Mouse (Mus musculus) brain, embryonic 18.5 days (tissue): ENCODE results near the gene Olfr815.
"Not testable (repeated sequence)": the region's sequence is repeated elsewhere in the genome, so short reads cannot be mapped to it uniquely, and the experiment has no call there.

Experiments used
- DNase-seq: peaks from one replicate; pipeline ENCODE4 v3.0.0-alpha.2; 2012; ENCODE audit warnings: low read depth, low spot score

Gene Olfr815

GRCm38 (mm10) chr10:129905767-129906166 is at the start of gene Olfr815:
TSS of gene Olfr815 (minus strand) at chr10:129905867.
- not testable (repeated sequence) for DNase-seq

- no peak for DNase-seq
Observed at GRCm38 (mm10) chr10:129949000-129949399, 43.3 kb upstream of the Olfr815 start, which contains the start of gene Olfr818. TSS of gene Olfr818 (minus strand) at chr10:129949100.

DNA sequence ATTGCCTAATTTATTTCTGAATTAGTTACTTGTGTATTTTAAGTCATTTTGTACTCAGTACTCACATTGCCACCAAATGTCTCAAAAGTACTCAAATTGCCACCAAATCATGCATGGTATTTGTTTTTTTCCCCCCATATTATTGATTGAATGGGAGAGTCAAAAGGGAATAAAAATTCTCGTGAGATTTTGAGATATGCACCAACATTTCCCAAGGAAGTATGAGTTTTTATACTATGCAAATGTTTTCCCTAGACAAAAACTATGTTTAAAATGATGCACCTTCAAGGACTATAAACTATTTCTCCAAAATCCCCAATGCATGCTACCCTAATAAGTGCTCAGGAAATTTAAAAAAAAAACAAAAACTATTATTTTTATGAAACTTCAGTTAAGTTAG is 9.8 kb upstream of the Olfr815 start, which contains the start of gene Olfr816:
Olfr816 (minus strand) TSS at position 101 of the 400 bp plus-strand sequence.
- DNase-seq = no peak

DNA sequence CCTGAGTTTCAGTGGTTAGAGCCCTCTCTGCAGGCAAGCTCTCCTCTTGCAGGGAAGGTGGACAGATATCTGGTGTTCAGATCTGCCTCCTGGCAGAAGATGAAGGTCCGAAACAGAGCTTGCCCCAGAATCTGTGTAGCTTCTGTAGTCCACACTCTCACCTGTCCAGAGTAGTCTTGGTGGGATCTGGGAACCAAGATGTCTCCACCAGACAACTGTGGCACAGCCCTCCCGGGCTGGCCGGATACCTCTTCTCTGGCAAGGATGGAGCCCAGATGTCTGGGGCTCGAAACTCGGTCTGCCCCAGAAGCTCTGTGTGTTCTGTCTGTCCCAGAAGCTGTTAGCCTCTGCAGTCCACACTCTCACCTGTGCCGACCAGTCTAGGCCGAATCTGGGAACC is 19.7 kb downstream of the Olfr815 start:
- DNase-seq = no peak

- DNase-seq = not testable (repeated sequence)
Observed at GRCm38 (mm10) chr10:129885496-129885895, 20.2 kb downstream of the Olfr815 start.

DNA sequence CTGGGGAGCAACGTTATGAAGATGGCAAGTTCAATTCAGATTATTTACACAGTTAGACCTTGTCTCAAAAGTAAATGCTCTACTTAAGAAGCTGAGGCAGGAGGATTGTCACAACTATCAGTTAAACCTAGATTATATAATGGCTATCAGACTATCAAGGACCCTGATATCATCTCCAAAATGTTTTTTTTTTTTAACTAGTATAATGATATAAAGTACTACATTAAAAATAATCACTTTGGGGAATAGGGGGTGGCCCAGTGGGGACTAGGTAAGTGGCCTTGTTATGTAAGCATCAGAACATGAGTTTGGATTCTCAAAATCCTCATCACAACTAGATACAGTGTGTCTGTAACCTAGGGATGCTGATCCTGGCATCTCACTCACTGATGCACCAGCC is 25.9 kb downstream of the Olfr815 start, which contains the start of gene Olfr814:
Olfr814 (minus strand) TSS at position 101 of the 400 bp plus-strand sequence.
- DNase-seq = not testable (repeated sequence)

DNA sequence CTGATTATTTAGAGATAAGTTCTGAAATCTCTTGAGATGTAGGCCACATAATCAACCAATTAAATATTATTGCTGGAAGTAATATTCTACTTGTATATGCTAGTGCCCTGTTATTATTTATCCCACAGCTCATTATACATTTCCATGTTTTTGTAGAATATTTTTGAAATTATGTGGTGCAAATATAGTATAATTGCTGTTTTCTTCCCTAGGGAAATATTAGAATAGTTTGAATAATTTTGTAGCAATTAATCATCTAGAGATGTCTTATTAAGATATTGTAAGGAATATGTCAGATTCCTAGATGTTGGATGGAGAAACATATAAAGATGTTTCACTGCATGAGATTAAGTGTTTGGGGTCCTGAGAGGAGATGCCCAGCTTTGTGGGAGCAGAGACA is 50.6 kb downstream of the Olfr815 start, which contains the start of gene Olfr813:
Olfr813 (plus strand) TSS at position 301 of the 400 bp plus-strand sequence.
- DNase-seq = no peak
